Mouse (Mus musculus): ENCODE results near the gene Pgf. TPM values are rescaled to one million over a fixed set of nuclear protein-coding genes. Genes with fewer than 3 reads are reported as not detected.

Gene Pgf
- polyA plus RNA-seq (2015; fragmentation: Nextera tagmentation; extraction: Ambion mirVana): 5.5 and 7.2 TPM in 2 replicates

GRCm38 (mm10) chr12:85177740-85178239, at the start of gene Pgf:
Gene Pgf, minus strand, starts transcription at chr12:85177790.
- Histone ChIP-seq H3K9me3 (ENCODE audit: control insufficient read depth, low read length) (no peaks in the 10 kb centered on the region), H3K27me3 (replicated peaks; ENCODE audit: control insufficient read depth, insufficient read depth, low read length) (no peaks in the 10 kb centered on the region), H3K4me1 (replicated peaks; ENCODE audit: control insufficient read depth, insufficient read depth, low read length) (peaks cover 49% of the 10 kb centered on the region), H3K4me3 (replicated peaks; ENCODE audit: low read length) (peak within 1 kb of the TSS; percentile 29), H3K36me3 (ENCODE audit: control insufficient read depth, insufficient read depth) (no peaks in the 10 kb centered on the region), H3K27ac (ENCODE audit: low read length) (no peak within 1 kb of the TSS), H3K4me2 (ENCODE audit: low read length) (peak within 1 kb of the TSS; percentile 67), H3K9ac (replicated peaks; ENCODE audit: low read depth, low read length) (peak within 1 kb of the TSS; percentile 45)
- ATAC-seq: no peak
- WGBS: 77% methylated on average over 10 of the region's 10 CpGs

- 71% methylated on average over 7 of the region's 7 CpGs for WGBS
- ATAC-seq: no peak
- H3K36me3 ChIP-seq (ENCODE audit: control insufficient read depth, insufficient read depth): peaks cover 35% of the 10 kb centered on the region
Measured at GRCm38 (mm10) chr12:85227227-85227626, 49.6 kb upstream of the Pgf start.

GRCm38 (mm10) chr12:85219905-85220290, 42.3 kb upstream of the Pgf start:
- no peaks in the 10 kb centered on the region for H3K27me3 ChIP-seq (replicated peaks; ENCODE audit: control insufficient read depth, insufficient read depth, low read length)
- no peaks in the 10 kb centered on the region for H3K9me3 ChIP-seq (ENCODE audit: control insufficient read depth, low read length)
- H3K36me3 ChIP-seq (ENCODE audit: control insufficient read depth, insufficient read depth): peaks cover 13% of the 10 kb centered on the region; the same call in 1 of the 2 replicates
- no peak; the same call in 1 of the 2 replicates for ATAC-seq
- peak overlapping the region; percentile 92 for H3K4me3 ChIP-seq (replicated peaks; ENCODE audit: low read length)
- peak overlapping the region; percentile 97 for H3K4me2 ChIP-seq (ENCODE audit: low read length)
- H3K27ac ChIP-seq (ENCODE audit: low read length): peak overlapping the region; percentile 27; the same call in 1 of the 2 replicates
- 5% methylated on average over 12 of the region's 12 CpGs for WGBS
- peak overlapping the region; percentile 71 for H3K9ac ChIP-seq (replicated peaks; ENCODE audit: low read depth, low read length)
- peaks cover 22% of the 10 kb centered on the region for H3K4me1 ChIP-seq (replicated peaks; ENCODE audit: control insufficient read depth, insufficient read depth, low read length)

More at GRCm38 (mm10) chr12:85227227-85227626, 49.6 kb upstream of the Pgf start:
- Histone ChIP-seq H3K4me3 (replicated peaks; ENCODE audit: low read length) (no peak overlapping the region), H3K27me3 (replicated peaks; ENCODE audit: control insufficient read depth, insufficient read depth, low read length) (no peaks in the 10 kb centered on the region), H3K4me2 (ENCODE audit: low read length) (no peak overlapping the region), H3K4me1 (replicated peaks; ENCODE audit: control insufficient read depth, insufficient read depth, low read length) (no peaks in the 10 kb centered on the region), H3K27ac (ENCODE audit: low read length) (no peak overlapping the region), H3K9ac (replicated peaks; ENCODE audit: low read depth, low read length) (no peak overlapping the region), H3K9me3 (ENCODE audit: control insufficient read depth, low read length) (no peaks in the 10 kb centered on the region)

GRCm38 (mm10) chr12:85219236-85219904, 41.8 kb upstream of the Pgf start, which contains the start of gene Eif2b2:
Gene Eif2b2, plus strand, starts transcription at chr12:85219481.
- ATAC-seq: peak; percentile 100

GRCm38 (mm10) chr12:85217733-85218310, 40.2 kb upstream of the Pgf start:
- Histone ChIP-seq H3K9ac (replicated peaks; ENCODE audit: low read depth, low read length) (no peak overlapping the region), H3K4me2 (ENCODE audit: low read length) (no peak overlapping the region), H3K27ac (ENCODE audit: low read length) (no peak overlapping the region), H3K4me1 (replicated peaks; ENCODE audit: control insufficient read depth, insufficient read depth, low read length) (peaks cover 22% of the 10 kb centered on the region), H3K36me3 (ENCODE audit: control insufficient read depth, insufficient read depth) (peaks cover 4% of the 10 kb centered on the region; the same call in 1 of the 2 replicates), H3K27me3 (replicated peaks; ENCODE audit: control insufficient read depth, insufficient read depth, low read length) (no peaks in the 10 kb centered on the region), H3K9me3 (ENCODE audit: control insufficient read depth, low read length) (no peaks in the 10 kb centered on the region), H3K4me3 (replicated peaks; ENCODE audit: low read length) (no peak overlapping the region)
- no peak for ATAC-seq
- 78% methylated on average over 2 of the region's 2 CpGs for WGBS

More at GRCm38 (mm10) chr12:85219236-85219904, 41.8 kb upstream of the Pgf start, which contains the start of gene Eif2b2:
- no peaks in the 10 kb centered on the region for H3K9me3 ChIP-seq (ENCODE audit: control insufficient read depth, low read length)
- no peaks in the 10 kb centered on the region for H3K27me3 ChIP-seq (replicated peaks; ENCODE audit: control insufficient read depth, insufficient read depth, low read length)
- peak within 1 kb of the TSS; percentile 92 for H3K4me3 ChIP-seq (replicated peaks; ENCODE audit: low read length)
- H3K36me3 ChIP-seq (ENCODE audit: control insufficient read depth, insufficient read depth): peaks cover 12% of the 10 kb centered on the region; the same call in 1 of the 2 replicates
- H3K4me1 ChIP-seq (replicated peaks; ENCODE audit: control insufficient read depth, insufficient read depth, low read length): peaks cover 22% of the 10 kb centered on the region
- peak within 1 kb of the TSS; percentile 72 for H3K27ac ChIP-seq (ENCODE audit: low read length)
- H3K9ac ChIP-seq (replicated peaks; ENCODE audit: low read depth, low read length): peak within 1 kb of the TSS; percentile 71
- peak within 1 kb of the TSS; percentile 97 for H3K4me2 ChIP-seq (ENCODE audit: low read length)
- under 1% methylated on average over 54 of the region's 54 CpGs for WGBS

GRCm38 (mm10) chr12:85215031-85215430, 37.4 kb upstream of the Pgf start:
- no peaks in the 10 kb centered on the region for H3K36me3 ChIP-seq (ENCODE audit: control insufficient read depth, insufficient read depth)
- no peak overlapping the region for H3K4me3 ChIP-seq (replicated peaks; ENCODE audit: low read length)
- H3K27me3 ChIP-seq (replicated peaks; ENCODE audit: control insufficient read depth, insufficient read depth, low read length): no peaks in the 10 kb centered on the region
- no peaks in the 10 kb centered on the region for H3K9me3 ChIP-seq (ENCODE audit: control insufficient read depth, low read length)
- no peak overlapping the region for H3K27ac ChIP-seq (ENCODE audit: low read length)
- 91% methylated on average over 5 of the region's 5 CpGs for WGBS
- no peak for ATAC-seq
- H3K4me2 ChIP-seq (ENCODE audit: low read length): no peak overlapping the region
- no peak overlapping the region for H3K9ac ChIP-seq (replicated peaks; ENCODE audit: low read depth, low read length)
- peaks cover 8% of the 10 kb centered on the region for H3K4me1 ChIP-seq (replicated peaks; ENCODE audit: control insufficient read depth, insufficient read depth, low read length)

- no peaks in the 10 kb centered on the region for H3K4me1 ChIP-seq (replicated peaks; ENCODE audit: control insufficient read depth, insufficient read depth, low read length)
- H3K27me3 ChIP-seq (replicated peaks; ENCODE audit: control insufficient read depth, insufficient read depth, low read length): no peaks in the 10 kb centered on the region
- no peaks in the 10 kb centered on the region for H3K9me3 ChIP-seq (ENCODE audit: control insufficient read depth, low read length)
- no peak overlapping the region for H3K4me3 ChIP-seq (replicated peaks; ENCODE audit: low read length)
- no peaks in the 10 kb centered on the region for H3K36me3 ChIP-seq (ENCODE audit: control insufficient read depth, insufficient read depth)
- no peak for ATAC-seq
- H3K9ac ChIP-seq (replicated peaks; ENCODE audit: low read depth, low read length): no peak overlapping the region
- 33% methylated on average over 7 of the region's 7 CpGs for WGBS
- no peak overlapping the region for H3K4me2 ChIP-seq (ENCODE audit: low read length)
- H3K27ac ChIP-seq (ENCODE audit: low read length): no peak overlapping the region
Measured at GRCm38 (mm10) chr12:85208687-85209199, 31.2 kb upstream of the Pgf start.

GRCm38 (mm10) chr12:85205425-85205824, 27.8 kb upstream of the Pgf start:
- no peaks in the 10 kb centered on the region for H3K36me3 ChIP-seq (ENCODE audit: control insufficient read depth, insufficient read depth)
- no peak for ATAC-seq
- H3K27me3 ChIP-seq (replicated peaks; ENCODE audit: control insufficient read depth, insufficient read depth, low read length): no peaks in the 10 kb centered on the region
- 89% methylated on average over 10 of the region's 10 CpGs for WGBS
- peaks cover 7% of the 10 kb centered on the region for H3K4me1 ChIP-seq (replicated peaks; ENCODE audit: control insufficient read depth, insufficient read depth, low read length)
- H3K9me3 ChIP-seq (ENCODE audit: control insufficient read depth, low read length): no peaks in the 10 kb centered on the region
- no peak overlapping the region for H3K27ac ChIP-seq (ENCODE audit: low read length)
- H3K4me2 ChIP-seq (ENCODE audit: low read length): no peak overlapping the region
- no peak overlapping the region for H3K9ac ChIP-seq (replicated peaks; ENCODE audit: low read depth, low read length)
- no peak overlapping the region for H3K4me3 ChIP-seq (replicated peaks; ENCODE audit: low read length)

- Histone ChIP-seq H3K4me1 (replicated peaks; ENCODE audit: control insufficient read depth, insufficient read depth, low read length) (peaks cover 7% of the 10 kb centered on the region), H3K4me2 (ENCODE audit: low read length) (no peak overlapping the region), H3K27ac (ENCODE audit: low read length) (no peak overlapping the region), H3K9me3 (ENCODE audit: control insufficient read depth, low read length) (no peaks in the 10 kb centered on the region), H3K9ac (replicated peaks; ENCODE audit: low read depth, low read length) (no peak overlapping the region), H3K4me3 (replicated peaks; ENCODE audit: low read length) (no peak overlapping the region), H3K27me3 (replicated peaks; ENCODE audit: control insufficient read depth, insufficient read depth, low read length) (no peaks in the 10 kb centered on the region), H3K36me3 (ENCODE audit: control insufficient read depth, insufficient read depth) (no peaks in the 10 kb centered on the region)
- WGBS: 51% methylated on average over 8 of the region's 8 CpGs
- ATAC-seq: no peak
Measured at GRCm38 (mm10) chr12:85204105-85204504, 26.5 kb upstream of the Pgf start.

Measured in forebrain, embryonic 16.5 days (tissue).